Mouse (Mus musculus): Measurements from ENCODE around the gene Ankrd33b. TPM values are rescaled to one million over a fixed set of nuclear protein-coding genes. Genes with fewer than 3 reads are reported as not detected.

The Ankrd33b gene
- total RNA-seq, 2 experiments from 2014 or later: 9.9 to 14.5 TPM

DNA sequence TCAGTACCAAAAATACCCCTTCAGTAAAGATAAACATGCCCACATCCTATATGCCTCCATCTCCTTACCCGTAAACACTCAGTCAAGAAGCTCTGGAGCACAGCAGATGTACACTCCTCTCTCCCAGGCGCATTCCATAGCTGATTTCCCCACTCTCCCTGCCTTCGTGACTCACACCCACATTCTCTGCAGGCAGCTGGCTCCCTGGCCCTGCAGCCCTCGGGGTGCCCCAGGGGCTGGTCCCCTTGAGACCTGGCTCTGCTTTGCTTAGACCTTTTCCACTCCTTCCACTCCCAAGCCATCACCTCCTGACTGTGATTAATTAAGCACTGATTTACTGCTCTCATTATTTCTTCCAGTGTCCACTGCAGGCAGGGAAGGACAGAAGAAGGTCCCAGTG, 7.7 kb upstream of the Ankrd33b start:
- DNase-seq: no peak
- intact Hi-C loops (cut with DNase I): no loop called here

DNA sequence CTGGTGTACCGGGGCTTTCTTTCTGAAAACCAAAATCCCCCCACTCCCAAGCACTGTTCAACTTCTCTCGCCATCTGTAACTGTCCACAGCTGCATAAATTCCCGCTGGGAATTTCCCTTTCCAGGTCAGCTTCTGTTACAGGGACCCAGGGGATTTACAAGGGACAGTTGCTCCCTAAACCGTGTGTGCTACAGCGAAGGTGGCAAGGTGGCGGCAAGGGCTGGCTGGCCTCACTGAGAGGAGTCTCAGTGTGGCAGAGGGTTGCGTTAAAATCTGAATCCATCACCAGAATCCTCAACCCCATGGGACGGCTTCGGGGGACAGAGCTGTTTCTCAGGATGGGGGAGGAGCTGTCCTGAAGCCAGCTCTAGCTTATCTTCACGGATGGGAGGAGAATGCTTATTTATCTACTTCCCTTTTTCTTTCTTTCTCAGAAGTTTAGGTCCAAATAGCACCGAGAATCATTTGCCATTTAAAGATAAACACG, 1.6 kb upstream of the Ankrd33b start:
- DNase-seq: no peak
- intact Hi-C loops (cut with DNase I): loop anchor here (5.0 kb wide), 1 partner anchor 83 kb away; the partner anchor contains the start of gene Ropn1l

DNA sequence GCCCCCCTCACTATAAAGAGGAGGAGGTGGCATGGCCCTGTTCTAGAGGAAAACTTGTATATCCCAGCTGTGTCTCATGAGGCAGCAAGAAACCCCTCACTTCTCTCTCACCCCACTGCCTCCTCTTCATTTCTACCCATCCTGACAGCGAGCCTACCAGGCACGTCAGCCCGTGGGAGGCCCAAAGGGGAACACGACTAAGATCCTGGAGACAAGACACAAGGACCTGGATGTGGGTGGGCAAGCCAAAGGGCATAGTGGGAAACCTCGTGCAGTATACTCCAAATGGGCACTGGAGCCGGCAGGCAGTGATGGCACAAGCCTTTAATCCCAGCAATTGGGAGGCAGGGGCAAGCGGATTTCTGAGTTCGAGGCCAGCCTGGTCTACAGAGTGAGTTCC, 1.0 kb upstream of the Ankrd33b start:
- DNase-seq: no peak
- intact Hi-C loops (cut with DNase I): loop anchor here (5.0 kb wide), 1 partner anchor 84 kb away; the partner anchor contains the start of gene Ropn1l

DNA sequence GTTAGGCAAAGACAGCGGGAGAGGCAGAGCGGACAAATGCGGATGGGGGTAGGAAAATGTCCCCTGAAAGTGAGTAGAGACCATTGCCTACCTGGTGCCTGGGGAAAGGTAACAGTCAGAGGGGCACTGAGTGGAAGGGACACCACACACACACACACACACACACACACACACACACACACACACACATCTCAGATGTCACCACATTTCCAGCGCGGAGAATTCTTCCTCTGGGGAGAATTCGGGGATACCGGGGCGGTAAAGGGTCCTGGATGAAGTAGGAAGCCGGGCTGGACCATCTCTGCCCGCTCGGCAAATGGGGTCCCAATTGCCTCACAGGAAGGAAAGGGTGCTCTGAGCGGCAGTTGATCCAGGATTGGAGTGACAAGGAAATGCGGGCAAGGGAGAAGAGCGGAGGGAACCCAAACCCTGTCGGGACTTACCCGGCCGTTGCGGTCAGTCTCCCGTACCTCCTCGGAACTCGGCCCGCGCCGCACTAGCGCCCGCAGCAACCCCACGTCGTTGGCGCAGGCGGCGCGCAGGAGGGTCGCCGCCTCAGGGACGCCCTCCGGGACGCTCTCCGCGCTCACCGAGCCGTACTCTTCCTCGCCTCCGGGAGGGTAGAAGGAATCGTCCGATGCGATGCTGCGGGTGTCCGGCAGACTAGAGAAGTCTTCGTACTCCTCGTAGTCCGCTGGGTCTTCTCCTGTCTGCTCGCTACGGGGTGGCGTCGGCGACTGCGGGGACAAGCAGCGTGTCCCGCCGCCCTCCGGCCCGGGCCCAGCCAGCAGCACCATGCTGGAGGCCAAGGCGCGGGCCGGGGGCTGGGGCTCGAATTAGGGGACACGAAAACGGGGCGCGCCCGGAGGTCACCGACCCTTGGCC, 688 bp downstream of the Ankrd33b start:
- intact Hi-C loops (cut with DNase I): loop anchor here (5.0 kb wide), 1 partner anchor 85 kb away; the partner anchor contains the start of gene Ropn1l
- DNase-seq: no peak

DNA sequence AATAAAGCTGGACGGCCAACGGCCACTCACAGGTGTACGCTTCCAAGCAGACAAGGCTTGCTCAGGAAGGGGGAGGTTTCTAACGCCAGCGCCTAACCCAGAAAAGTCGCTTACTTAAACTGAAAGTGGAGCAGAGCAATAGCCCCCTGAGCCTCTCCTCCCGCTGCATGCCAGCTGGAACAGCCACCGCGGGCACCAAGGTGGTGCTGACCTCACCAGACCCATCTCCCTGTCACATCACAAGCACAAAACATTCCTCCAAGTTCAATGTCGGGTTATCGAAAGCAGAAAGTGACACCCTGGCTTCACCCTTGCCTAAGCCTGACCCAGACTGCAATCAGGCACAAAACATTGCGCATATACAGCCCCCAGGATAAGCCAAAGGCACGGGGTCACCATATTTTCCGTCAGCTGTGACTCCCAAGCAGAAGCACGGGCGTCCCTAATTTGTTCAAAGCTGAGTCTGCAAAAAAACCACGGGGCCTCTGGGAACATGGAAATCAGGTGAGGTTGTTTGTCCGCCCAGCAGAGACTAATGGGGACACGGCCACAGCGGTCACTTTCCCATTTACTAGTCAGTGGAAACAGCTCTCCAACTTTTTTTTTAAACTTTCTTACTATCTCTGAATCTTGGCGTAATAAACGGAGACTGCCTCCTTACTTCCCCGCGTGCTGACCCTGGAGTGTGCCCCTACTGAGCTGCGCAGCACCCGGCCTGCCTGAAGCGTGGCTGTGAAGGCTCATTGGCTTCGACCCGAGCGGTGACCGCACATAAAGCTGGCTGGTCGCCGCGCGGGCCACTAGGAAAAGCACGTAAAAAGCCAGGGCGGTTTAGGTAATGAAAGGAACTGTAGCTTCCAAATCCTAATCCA, 1.6 kb downstream of the Ankrd33b start:
- intact Hi-C loops (cut with DNase I): loop anchor here (5.0 kb wide), 1 partner anchor 86 kb away; the partner anchor contains the start of gene Ropn1l
- no peak for DNase-seq

DNA sequence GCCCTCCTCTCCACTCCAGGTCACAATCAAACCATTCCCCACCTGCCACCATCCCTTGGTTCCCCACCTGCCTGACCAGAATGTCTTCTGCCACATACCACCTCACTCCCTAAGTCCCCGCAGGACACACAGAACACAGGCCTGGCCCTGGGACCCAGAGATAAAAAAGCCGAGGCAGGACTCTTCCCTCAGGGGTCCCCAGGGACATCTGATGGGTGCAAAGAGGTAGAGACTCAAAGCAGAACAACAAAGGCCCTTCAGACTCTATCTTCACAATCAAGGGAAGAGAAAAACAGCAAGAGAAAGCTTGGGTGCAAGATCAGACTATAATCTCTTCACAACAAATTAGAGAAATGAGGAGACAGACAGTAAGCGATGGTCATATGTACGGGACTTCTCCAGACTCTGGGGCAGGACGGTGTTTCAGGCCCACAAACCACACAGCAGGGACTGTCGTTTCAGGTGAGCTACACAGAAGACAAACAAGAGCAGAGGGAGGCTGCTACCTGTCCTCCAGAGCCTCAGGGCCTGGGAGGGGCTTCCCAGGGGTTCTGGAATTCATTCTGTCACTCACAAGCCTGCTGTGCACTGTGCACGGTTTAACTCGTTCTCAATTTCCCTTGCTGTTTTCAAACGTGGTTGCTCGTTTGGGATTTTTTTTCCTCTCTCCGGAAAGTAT, 2.3 kb downstream of the Ankrd33b start:
- intact Hi-C loops (cut with DNase I): loop anchor here (5.0 kb wide), 1 partner anchor 87 kb away; the partner anchor contains the start of gene Ropn1l

DNA sequence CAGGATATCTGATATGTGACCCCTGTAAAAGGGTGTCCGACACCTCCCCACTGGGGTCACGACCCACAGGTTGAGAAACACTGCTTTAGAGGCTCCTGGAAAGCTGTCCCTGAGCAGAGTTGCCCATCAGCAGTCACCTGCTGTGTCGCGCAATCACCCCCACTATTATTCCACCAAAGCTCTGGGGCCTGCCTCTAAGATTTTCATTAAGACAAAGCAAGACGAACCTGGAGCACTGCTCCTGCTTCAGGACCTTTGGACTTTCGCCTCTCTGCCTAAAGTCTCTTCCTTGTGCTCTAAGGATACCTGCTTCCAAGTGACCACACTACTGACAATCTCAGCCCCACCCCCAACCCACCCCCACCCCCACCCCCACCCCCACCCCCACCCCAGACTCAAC, 3.1 kb downstream of the Ankrd33b start:
- no peak for DNase-seq
- intact Hi-C loops (cut with DNase I): no loop called here

More for the DNA sequence above, 2.3 kb downstream of the Ankrd33b start:
- DNase-seq: no peak

DNA sequence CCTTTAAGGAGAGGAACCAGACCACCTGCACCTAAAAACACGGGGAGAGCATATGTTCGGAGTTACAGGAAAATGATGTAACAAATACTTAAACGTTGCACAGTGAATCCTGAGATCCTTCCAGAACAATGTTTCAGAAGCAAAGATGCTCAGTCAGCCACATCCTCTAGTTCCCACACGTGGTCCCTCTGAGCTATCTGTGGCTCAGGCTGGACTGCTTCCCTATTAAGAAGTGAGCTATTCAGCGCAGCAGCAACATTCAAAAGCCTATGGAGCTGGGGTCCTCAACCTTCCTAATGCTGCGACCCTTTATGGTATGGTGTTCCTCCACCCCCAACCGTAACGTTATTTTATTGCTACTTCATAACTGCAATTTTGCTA, 3.6 kb downstream of the Ankrd33b start:
- intact Hi-C loops (cut with DNase I): no loop called here
- DNase-seq: no peak

DNA sequence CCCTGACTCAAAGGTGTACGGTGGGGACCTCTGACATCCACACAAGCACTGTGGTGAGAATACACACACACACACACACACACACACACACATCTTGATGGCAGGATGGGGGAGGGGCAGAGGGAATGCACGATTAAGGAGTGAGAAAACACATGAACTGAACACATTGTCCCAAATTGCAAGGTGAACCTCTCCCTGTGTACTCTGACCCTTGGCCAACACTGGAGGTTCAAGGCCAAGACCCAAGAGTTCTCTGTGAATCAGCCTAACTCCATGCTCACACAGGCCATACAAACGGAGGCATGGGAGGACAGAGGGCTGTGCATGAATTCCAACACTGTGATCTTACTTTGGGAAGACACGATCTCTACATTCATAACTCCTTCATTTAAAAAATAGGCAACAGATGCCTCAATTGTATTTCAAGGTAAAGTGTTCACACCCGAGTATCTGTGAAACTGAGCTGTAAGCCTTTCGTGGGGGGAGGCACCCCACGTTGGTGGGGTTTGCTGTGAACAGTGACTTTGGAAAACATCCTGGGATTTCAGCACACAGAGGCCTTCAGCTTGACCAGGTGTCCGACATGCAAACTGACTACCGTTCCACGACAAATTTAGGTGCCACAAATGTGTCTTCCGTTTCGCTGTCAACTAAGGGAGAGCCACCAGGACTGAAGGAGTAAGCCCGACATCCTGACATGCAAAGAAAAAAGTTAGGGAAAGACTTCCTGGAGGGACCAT, 4.1 kb downstream of the Ankrd33b start:
- intact Hi-C loops (cut with DNase I): no loop called here
- no peak for DNase-seq

DNA sequence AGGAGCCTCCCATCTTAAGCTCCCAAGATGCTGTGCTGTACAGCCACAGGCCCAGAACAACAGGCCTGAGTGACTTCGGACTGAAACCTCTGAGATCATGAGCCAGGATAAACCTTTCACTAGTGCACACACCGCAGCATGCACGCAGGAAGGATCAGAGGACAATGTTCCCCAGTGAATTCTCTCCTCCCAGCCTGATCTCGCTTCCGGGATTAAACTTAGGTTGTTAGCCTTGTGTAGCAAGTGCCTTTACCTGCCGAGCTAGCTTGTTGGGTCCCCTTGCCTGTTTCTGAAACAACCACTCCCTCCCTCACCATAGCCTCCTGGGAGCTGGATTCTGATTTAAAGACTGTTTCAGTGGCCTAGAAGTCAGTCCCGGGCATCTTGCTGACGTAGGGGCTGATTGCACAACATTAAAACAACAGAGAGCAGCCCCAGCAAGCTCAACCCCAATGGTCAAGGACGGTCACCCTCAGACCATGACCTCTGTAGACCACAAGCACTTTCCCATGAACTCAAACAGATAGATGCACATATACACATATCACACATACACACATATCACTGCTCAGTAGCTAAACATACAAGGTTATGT, 6.2 kb downstream of the Ankrd33b start:
- intact Hi-C loops (cut with DNase I): no loop called here

DNA sequence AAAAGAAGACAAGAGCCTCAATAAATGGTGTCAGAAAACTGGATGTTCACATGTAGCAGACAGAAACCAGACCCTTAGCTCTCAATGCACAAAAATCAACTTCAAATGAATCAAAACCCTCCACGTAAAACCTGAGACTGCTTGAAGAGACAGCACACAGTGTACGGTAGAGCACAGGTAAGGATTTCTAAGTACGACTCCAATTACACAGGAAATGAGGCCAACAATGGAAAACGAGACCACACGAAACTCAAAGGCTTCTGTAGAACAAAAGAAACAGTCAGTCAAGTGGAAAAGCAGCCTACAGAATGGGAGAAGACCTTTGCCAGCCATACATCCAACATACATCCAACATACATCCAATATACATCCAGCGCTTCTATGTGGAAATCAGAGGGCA, 6.9 kb downstream of the Ankrd33b start:
- intact Hi-C loops (cut with DNase I): no loop called here
- DNase-seq: no peak

More for the DNA sequence above, 6.2 kb downstream of the Ankrd33b start:
- no peak for DNase-seq

DNA sequence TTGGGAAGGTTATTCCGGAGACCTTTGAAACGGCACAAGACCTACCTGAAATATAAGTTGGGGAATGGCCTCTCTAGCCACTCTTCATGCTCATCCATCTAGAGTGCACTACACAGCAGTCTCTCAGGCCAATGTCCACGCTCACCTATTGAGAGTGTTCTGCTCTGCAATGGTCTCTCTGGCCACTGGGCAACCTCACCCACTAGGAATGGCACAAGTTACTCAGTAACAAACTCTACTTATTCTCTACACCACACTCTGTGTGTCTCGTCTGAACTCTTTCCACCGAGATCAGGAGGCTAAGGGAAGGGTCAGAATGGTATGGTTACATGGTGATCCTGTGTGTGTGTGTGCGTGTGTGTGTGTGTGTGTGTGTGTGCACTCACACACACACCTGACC, 7.7 kb downstream of the Ankrd33b start:
- intact Hi-C loops (cut with DNase I): no loop called here
- no peak for DNase-seq

DNA sequence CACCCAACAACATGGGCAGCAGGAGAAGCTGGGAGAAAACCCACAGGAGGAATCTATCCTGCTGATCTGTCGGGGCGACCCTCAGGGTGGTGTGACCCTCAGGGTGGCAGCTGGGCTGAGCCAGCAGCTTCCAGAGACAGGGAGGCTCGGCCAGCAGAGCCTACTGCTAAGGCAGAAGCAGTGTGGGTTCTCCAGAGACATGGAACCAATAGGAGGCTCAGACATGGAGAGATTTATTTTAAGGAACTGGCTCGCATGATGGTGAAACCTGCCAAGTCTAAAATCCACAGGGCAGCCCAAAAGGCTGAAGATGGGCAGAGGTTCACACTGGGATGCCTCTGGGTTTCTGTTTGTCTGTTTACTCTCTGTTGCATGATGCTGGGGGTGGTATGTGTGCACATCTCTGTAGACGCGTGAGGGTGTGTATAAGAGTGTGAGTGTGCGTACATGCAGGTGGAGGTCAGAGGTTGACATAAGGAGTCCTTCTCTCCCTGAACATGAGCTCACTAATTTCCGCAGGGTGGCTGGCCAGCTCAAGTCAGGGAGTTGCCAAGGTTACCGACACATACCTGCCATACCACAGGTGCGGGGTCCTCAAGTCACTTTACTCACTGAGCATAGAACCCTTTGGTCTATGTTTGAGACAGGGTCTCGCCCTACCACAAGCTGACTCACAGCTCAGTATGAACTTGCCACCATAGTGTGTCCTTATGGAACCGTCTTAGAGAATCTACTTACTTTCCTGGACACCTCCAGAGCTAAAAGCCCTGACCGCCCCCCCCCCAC, 14.8 kb downstream of the Ankrd33b start:
- intact Hi-C loops (cut with DNase I): loop anchor here (1.0 kb wide), 1 partner anchor 35 kb away; no protein-coding TSS in a partner anchor
- no peak for DNase-seq

DNA sequence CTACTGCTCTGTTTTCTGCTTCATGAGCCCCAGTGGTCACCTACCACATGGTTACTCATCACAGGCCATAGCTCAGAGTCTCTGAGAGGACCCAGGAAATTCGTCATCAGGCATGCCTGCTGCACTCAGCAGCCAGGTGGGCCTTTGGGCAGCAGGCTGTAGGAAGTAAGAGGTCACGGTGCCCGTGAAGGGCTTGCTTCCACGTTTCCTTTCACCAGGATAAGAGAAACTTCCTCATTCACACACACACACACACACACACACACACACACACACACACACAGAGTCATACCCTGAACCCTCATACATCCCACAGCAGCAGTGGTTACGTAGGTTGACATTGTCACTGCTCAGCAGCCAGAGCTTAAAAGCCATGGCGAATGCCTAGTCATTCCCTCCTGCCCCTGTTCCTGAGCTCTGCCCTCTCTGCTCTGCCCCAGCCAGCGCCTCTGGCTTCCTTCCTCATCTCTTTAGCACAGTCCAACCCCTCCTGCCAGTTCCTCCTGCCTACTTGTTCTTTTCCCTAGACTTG, 17.6 kb downstream of the Ankrd33b start:
- intact Hi-C loops (cut with DNase I): no loop called here
- DNase-seq: no peak

DNA sequence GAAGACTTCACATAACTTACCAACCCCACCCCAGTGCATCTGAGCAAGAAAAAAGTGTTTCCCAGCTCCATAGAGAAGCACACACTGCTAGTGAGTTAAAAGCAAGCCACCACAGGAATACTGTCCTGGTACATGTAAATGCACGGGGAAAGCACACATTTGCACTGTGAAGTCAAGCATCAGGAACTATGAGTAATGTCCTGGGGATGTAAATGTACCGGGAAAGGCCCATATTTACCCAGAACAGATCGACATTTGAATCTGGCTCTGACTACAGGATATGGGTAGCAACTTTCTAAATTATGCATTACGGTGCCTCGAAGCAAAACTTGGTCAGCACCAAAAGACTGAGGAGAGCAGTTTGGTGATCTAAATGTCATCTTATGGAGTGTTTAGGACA, 18.5 kb downstream of the Ankrd33b start:
- no peak for DNase-seq
- intact Hi-C loops (cut with DNase I): no loop called here

DNA sequence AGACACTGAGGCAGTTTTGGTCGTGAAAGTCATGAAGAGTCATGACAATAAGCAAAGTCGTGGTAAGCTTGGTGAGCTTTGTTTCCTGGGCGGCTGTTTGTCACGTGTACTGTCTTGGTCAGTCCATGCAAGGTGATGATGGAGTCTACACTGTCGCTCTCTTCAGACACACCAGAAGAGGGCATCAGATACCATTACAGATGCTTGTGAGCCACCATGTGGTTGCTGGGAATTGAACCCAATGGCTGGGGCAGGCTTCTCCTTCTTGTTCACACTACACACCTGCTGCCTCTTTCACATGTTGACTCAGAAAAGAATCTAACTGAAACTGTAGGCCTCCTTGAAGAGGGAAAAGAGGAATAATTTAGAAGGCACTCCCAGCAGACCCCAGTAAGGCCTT, 19.3 kb downstream of the Ankrd33b start:
- DNase-seq: no peak
- intact Hi-C loops (cut with DNase I): no loop called here

DNA sequence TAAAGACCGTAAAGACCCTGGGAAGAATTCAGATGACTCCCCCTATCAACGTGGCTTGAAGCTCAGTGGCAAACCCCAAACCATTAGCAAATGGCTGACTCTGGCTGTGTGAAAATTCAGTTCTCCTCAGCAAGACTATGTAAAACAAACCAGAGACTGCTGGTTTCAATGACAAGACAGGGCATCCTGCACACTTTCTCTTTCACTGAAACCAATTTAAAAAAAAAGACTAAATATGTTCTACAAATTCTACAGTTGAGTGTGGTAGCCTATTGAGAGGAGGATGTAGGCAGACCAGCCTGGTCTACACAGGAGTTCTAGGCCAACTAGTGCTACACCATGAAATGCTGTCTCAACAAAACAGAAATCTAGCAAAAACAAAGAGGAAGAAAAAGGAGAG, 21.0 kb downstream of the Ankrd33b start:
- intact Hi-C loops (cut with DNase I): no loop called here
- no peak for DNase-seq

DNA sequence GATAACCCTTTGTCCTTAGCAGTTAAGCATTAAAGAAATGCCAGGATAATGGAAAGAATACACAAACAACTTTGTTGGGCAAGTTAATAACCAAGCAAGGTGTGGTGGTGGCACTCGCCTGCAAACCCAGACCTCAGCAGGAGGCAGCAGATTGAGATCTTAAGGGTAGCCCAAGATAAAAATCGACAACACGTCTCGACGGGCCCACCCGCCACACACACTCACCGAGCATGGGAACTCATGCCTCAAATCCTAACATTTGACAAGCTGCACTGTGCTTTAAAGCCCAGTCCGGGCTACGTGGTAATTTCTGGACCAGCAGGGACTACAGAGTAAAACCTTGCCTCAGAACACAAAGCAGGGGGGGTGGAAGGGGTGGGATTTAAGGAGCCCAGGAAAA, 22.2 kb downstream of the Ankrd33b start:
- intact Hi-C loops (cut with DNase I): no loop called here

More for the DNA sequence above, 22.2 kb downstream of the Ankrd33b start:
- no peak for DNase-seq
